Mouse (Mus musculus) liver, embryonic 12.5 days (tissue): Measurements from ENCODE around the gene AC129217.1. TPM values are rescaled to one million over a fixed set of nuclear protein-coding genes. Genes with fewer than 3 reads are reported as not detected.
"Not testable (repeated sequence)": the region's sequence is repeated elsewhere in the genome, so short reads cannot be mapped to it uniquely, and the experiment has no call there.

Experiments
- ATAC-seq: fragments of 200-750 bp; cut with Nextera tagmentation; 2 replicates; pipeline ENCODE4 v1.8.0; 2017; ENCODE audit warnings: moderate number of reproducible peaks, mild to moderate bottlenecking, moderate library complexity
- H3K27ac ChIP-seq: fragments of 300-500 bp; sonication (generic); 2 replicates; pipeline ENCODE4 v1.5.1; 2016; ENCODE audit warnings: mild to moderate bottlenecking
- H3K27me3 ChIP-seq: fragments of 300-500 bp; sonication (generic); replicated peaks from 2 replicates; pipeline ENCODE4 v1.6.1; 2016; ENCODE audit warnings: mild to moderate bottlenecking, moderate library complexity
- H3K36me3 ChIP-seq: fragments of 300-500 bp; sonication (generic); 2 replicates; pipeline ENCODE4 v1.6.1; 2016; ENCODE audit warnings: mild to moderate bottlenecking, moderate library complexity
- H3K4me1 ChIP-seq: fragments of 300-500 bp; sonication (generic); 2 replicates; pipeline ENCODE4 v1.6.1; 2016
- H3K4me2 ChIP-seq: fragments of 300-500 bp; sonication (generic); 2 replicates; pipeline ENCODE4 v1.6.1; 2016; ENCODE audit warnings: mild to moderate bottlenecking, moderate library complexity
- H3K4me3 ChIP-seq: fragments of 300-500 bp; sonication (generic); 2 replicates; pipeline ENCODE4 v1.5.1; 2016; ENCODE audit warnings: mild to moderate bottlenecking, moderate library complexity
- H3K9ac ChIP-seq: fragments of 300-500 bp; sonication (generic); 2 replicates; pipeline ENCODE4 v1.6.1; 2016; ENCODE audit warnings: mild to moderate bottlenecking, moderate library complexity
- H3K9me3 ChIP-seq: fragments of 300-500 bp; sonication (generic); replicated peaks from 2 replicates; pipeline ENCODE4 v1.6.1; 2016; ENCODE audit warnings: mild to moderate bottlenecking, moderate library complexity
- WGBS: fragments of 180-500 bp; shearing (Covaris S2); methylation state at CpG from one replicate; pipeline ENCODE4 v1.1.7; 2016; ENCODE audit not compliant: insufficient replicate concordance; 5-methylcytosine and 5-hydroxymethylcytosine counted together
- polyA plus RNA-seq: library from polyadenylated mRNA; unstranded; fragments of >200 nt; fragmentation: Nextera tagmentation; extraction: Ambion mirVana; gene quantifications from 2 replicates; pipeline ENCODE4 v1.2.1, GENCODE M21; 2016

The AC129217.1 gene
- polyA plus RNA-seq, 1 experiment from 2014 or later = not detected

- 0 out of 2 replicates have a peak, but pooled peaks have one; percentile 32 for ATAC-seq
Observed at GRCm38 (mm10) chr19:8850402-8850901, 20.9 kb downstream of the AC129217.1 start, which contains the start of gene Lrrn4cl. TSS of gene Lrrn4cl (plus strand) at chr19:8850768.

DNA sequence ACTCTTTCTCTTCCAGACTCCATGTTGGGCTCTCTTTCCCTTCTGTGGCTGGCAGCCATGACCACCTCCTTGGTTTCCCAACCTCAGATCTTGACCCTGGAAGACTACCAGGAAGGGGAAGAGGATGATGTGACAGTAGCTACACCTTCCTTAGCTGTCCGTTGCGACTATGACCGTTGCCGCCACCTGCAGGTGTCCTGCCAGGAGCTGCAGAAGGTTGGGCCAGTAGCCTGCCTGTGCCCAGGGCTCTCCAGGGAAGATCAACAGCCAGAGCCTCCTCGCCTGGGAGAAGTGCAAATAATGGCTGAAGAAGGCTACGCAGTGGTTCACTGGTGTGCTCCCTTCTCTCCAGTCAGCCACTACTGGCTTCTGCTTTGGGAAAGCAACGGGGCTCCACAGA, 22.1 kb downstream of the AC129217.1 start:
- Histone ChIP-seq H3K4me1 (peaks cover 2% of the 10 kb centered on the region; the same call in 1 of the 2 replicates), H3K27ac (no peak overlapping the region), H3K9ac (no peak overlapping the region), H3K4me2 (no peak overlapping the region), H3K4me3 (no peak overlapping the region), H3K27me3 (0 out of 2 replicates have a peak, but pooled peaks cover 7% of the 10 kb centered on the region), H3K36me3 (peaks cover 21% of the 10 kb centered on the region), H3K9me3 (no peaks in the 10 kb centered on the region)
- ATAC-seq = no peak
- 43% methylated on average over 7 of the region's 7 CpGs for WGBS

More at GRCm38 (mm10) chr19:8850402-8850901, 20.9 kb downstream of the AC129217.1 start, which contains the start of gene Lrrn4cl:
- Histone ChIP-seq H3K9me3 (no peaks in the 10 kb centered on the region), H3K27ac (no peak within 1 kb of the TSS), H3K27me3 (0 out of 2 replicates have a peak, but pooled peaks cover 4% of the 10 kb centered on the region), H3K4me3 (no peak within 1 kb of the TSS), H3K36me3 (peaks cover 33% of the 10 kb centered on the region), H3K4me1 (peaks cover 2% of the 10 kb centered on the region; the same call in 1 of the 2 replicates), H3K9ac (no peak within 1 kb of the TSS), H3K4me2 (no peak within 1 kb of the TSS)
- WGBS = 42% methylated on average over 7 of the region's 7 CpGs

GRCm38 (mm10) chr19:8852236-8852928, 22.8 kb downstream of the AC129217.1 start:
- Histone ChIP-seq H3K9ac (no peak overlapping the region), H3K4me2 (no peak overlapping the region), H3K4me1 (peaks cover 2% of the 10 kb centered on the region; the same call in 1 of the 2 replicates), H3K4me3 (no peak overlapping the region), H3K27me3 (0 out of 2 replicates have a peak, but pooled peaks cover 7% of the 10 kb centered on the region), H3K9me3 (no peaks in the 10 kb centered on the region), H3K27ac (no peak overlapping the region), H3K36me3 (peaks cover 14% of the 10 kb centered on the region)
- ATAC-seq = no peak
- 49% methylated on average over 10 of the region's 10 CpGs for WGBS

DNA sequence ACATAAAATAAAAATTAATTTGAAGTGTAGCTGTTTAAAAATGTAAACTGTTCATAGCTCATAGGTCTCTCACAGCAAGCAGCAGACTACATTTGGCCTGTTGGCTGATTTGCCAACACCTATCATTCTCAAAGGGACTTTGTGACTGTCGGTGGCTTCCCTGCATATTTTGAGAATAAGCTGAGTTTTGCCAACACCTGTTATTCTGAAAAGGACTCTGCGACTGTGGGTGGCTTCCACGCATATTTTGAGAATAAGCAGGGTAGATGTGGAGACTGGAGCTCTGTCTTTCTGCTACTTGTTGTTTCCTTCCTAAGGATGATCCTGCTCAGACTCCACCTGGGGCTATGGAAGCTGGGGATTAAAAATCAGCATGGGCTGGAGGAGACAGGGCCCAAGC, 23.5 kb downstream of the AC129217.1 start:
- H3K36me3 ChIP-seq = peaks cover 7% of the 10 kb centered on the region
- no peak overlapping the region for H3K9ac ChIP-seq
- H3K4me2 ChIP-seq = no peak overlapping the region
- no peak overlapping the region for H3K27ac ChIP-seq
- H3K27me3 ChIP-seq = 0 out of 2 replicates have a peak, but pooled peaks cover 7% of the 10 kb centered on the region
- 71% methylated on average over 3 of the region's 3 CpGs for WGBS
- H3K4me1 ChIP-seq = peaks cover 2% of the 10 kb centered on the region; the same call in 1 of the 2 replicates
- no peak for ATAC-seq
- H3K4me3 ChIP-seq = no peak overlapping the region
- no peaks in the 10 kb centered on the region for H3K9me3 ChIP-seq

DNA sequence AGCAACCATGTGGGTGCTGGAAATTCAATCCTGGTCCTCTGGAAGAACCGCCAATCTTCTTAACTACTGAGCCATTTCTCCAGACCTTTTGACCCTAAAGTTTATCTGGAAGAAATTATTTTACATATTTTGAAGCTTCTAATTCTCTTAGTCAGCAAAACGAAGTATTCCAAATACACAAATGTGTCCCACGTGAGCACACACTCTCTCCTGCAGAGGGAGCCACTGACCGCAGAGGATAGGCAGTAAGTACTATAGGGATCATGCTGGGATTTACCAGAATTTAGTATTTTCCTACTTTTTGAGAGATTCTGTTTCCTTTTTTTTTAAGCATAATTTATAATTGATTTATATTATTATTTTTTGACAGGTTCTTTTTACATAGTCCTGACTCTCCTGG, 28.1 kb downstream of the AC129217.1 start:
- ATAC-seq = no peak
- no peaks in the 10 kb centered on the region for H3K9me3 ChIP-seq
- 0 out of 2 replicates have a peak, but pooled peaks cover 3% of the 10 kb centered on the region for H3K27me3 ChIP-seq
- H3K4me2 ChIP-seq = no peak overlapping the region
- no peak overlapping the region for H3K4me3 ChIP-seq
- H3K27ac ChIP-seq = no peak overlapping the region
- H3K4me1 ChIP-seq = no peaks in the 10 kb centered on the region
- no peak overlapping the region for H3K9ac ChIP-seq
- no peaks in the 10 kb centered on the region for H3K36me3 ChIP-seq
- WGBS = 24% methylated on average over 4 of the region's 4 CpGs

GRCm38 (mm10) chr19:8859018-8859417, 29.4 kb downstream of the AC129217.1 start:
- H3K27me3 ChIP-seq = 0 out of 2 replicates have a peak, but pooled peaks cover 3% of the 10 kb centered on the region
- no peak overlapping the region for H3K27ac ChIP-seq
- no peaks in the 10 kb centered on the region for H3K4me1 ChIP-seq
- no peaks in the 10 kb centered on the region for H3K36me3 ChIP-seq
- H3K4me2 ChIP-seq = no peak overlapping the region
- ATAC-seq = peak; percentile 42; the same call in 1 of the 2 replicates
- H3K9ac ChIP-seq = no peak overlapping the region
- WGBS = 7% methylated on average over 1 of the region's 1 CpGs
- no peaks in the 10 kb centered on the region for H3K9me3 ChIP-seq
- no peak overlapping the region for H3K4me3 ChIP-seq

DNA sequence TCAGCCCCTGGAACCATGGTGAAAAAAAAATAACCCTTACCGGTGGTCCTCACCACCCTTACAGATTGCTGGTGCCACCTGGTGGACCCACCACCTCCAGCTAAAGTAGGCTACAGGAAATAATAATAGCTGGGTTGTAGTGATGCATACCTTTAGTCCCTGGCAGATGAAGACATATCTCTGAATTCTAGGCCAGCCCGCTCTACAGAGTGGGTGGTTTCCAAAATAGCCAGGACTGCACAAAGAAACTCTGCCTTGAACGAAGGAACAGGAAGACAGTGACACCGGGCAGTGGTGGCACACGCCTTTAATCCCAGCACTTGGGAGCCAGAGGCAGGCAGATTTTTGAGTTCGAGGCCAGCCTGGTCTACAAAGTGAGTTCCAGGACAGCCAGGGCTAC, 34.7 kb downstream of the AC129217.1 start:
- Histone ChIP-seq H3K36me3 (no peaks in the 10 kb centered on the region), H3K4me2 (no peak overlapping the region), H3K9me3 (no peaks in the 10 kb centered on the region), H3K4me3 (no peak overlapping the region), H3K27ac (no peak overlapping the region), H3K9ac (no peak overlapping the region), H3K27me3 (no peaks in the 10 kb centered on the region), H3K4me1 (peaks cover 8% of the 10 kb centered on the region; the same call in 1 of the 2 replicates)
- WGBS = 69% methylated on average over 6 of the region's 6 CpGs
- no peak for ATAC-seq

GRCm38 (mm10) chr19:8870381-8870780, 40.8 kb downstream of the AC129217.1 start:
- H3K27ac ChIP-seq = peak overlapping the region; percentile 86
- not testable (repeated sequence) for ATAC-seq, H3K9me3 ChIP-seq, H3K27me3 ChIP-seq
- H3K4me2 ChIP-seq = peak overlapping the region; percentile 84
- 67% methylated on average over 3 of the region's 3 CpGs for WGBS
- peak overlapping the region; percentile 78 for H3K4me3 ChIP-seq
- H3K4me1 ChIP-seq = peaks cover 40% of the 10 kb centered on the region
- H3K9ac ChIP-seq = peak overlapping the region; percentile 91
- peaks cover 23% of the 10 kb centered on the region for H3K36me3 ChIP-seq

DNA sequence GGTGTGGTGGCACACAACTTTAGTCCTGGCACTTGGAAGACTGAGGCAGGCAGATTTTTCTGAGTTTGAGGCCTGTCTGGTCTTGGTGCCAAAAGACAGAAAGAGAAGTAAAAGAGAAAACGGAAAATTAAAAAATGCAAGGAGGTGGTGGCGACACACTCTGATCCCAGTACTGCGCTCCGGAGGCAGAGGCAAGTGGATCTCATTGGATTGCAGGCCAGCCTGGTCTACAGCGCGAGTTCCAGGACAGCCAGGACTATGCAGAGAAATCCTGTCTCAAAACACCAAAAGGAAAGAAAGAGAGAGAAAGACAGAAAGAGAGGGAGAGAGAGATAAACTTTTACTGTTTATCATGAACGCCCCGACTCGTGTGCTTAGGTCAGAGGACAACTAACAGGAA, 41.3 kb downstream of the AC129217.1 start:
- WGBS = 27% methylated on average over 9 of the region's 9 CpGs
- Histone ChIP-seq H3K36me3 (peaks cover 28% of the 10 kb centered on the region), H3K4me1 (peaks cover 40% of the 10 kb centered on the region), H3K4me2 (peak overlapping the region; percentile 84), H3K9ac (peak overlapping the region; percentile 91), H3K9me3 (no peaks in the 10 kb centered on the region), H3K4me3 (peak overlapping the region; percentile 78), H3K27me3 (no peaks in the 10 kb centered on the region), H3K27ac (peak overlapping the region; percentile 86)
- peak; percentile 22 for ATAC-seq

GRCm38 (mm10) chr19:8871267-8872186, 42.0 kb downstream of the AC129217.1 start, which contains the start of gene Ubxn1:
TSS of gene Ubxn1 (plus strand) at chr19:8871496.
- peak within 1 kb of the TSS; percentile 91 for H3K9ac ChIP-seq
- H3K27me3 ChIP-seq = no peaks in the 10 kb centered on the region
- no peaks in the 10 kb centered on the region for H3K9me3 ChIP-seq
- peaks cover 35% of the 10 kb centered on the region for H3K36me3 ChIP-seq
- peak within 1 kb of the TSS; percentile 84 for H3K4me2 ChIP-seq
- peak within 1 kb of the TSS; percentile 86 for H3K27ac ChIP-seq
- ATAC-seq = peak; percentile 96
- peak within 1 kb of the TSS; percentile 78 for H3K4me3 ChIP-seq
- peaks cover 40% of the 10 kb centered on the region for H3K4me1 ChIP-seq
- under 1% methylated on average over 59 of the region's 59 CpGs for WGBS

DNA sequence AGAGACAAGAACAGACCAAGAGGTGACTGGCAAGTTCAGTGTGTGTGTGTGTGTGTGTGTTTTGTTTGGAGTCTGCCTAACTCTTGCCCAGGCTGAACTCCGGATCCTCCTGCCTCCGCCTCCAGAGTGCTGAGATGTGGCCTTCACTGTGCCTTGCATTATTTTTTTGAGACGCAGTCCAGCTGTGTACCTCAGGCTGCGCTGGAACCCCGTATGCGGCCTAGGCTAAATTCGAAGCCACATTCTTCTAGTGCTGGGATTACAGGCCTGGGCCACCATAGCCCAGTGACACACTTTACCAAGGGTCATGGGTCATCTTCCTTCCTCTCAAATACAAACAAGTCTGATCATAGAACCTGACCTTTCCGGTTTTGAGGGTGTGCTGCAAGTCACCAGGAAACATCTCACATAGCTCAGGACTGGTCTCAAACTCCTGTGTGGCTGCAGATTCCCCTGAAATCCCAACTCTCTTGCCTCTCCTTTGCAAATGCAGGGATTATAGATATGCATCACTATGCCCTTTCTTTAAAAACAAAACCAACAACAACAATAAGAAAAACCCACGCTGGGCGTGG, 42.8 kb downstream of the AC129217.1 start:
- WGBS = 60% methylated on average over 10 of the region's 10 CpGs
- peaks cover 40% of the 10 kb centered on the region for H3K4me1 ChIP-seq

More for the DNA sequence above, 42.8 kb downstream of the AC129217.1 start:
- ATAC-seq = no peak
- H3K9ac ChIP-seq = peak overlapping the region; percentile 91
- H3K4me2 ChIP-seq = peak overlapping the region; percentile 84
- no peaks in the 10 kb centered on the region for H3K27me3 ChIP-seq
- H3K27ac ChIP-seq = peak overlapping the region; percentile 86
- peaks cover 42% of the 10 kb centered on the region for H3K36me3 ChIP-seq
- H3K9me3 ChIP-seq = no peaks in the 10 kb centered on the region
- peak overlapping the region; percentile 78 for H3K4me3 ChIP-seq
